Mouse (Mus musculus) G1E (cell line): ENCODE measurements around the gene Rpl37.

ENCODE experiments used
- CTCF ChIP-seq: IDR thresholded peaks from 2 replicates; pipeline ENCODE4 v1.5.1; 2012; ENCODE audit warnings: low read depth, low read length, inconsistent platforms, mixed read lengths
- POLR2AphosphoS5 ChIP-seq: IDR thresholded peaks from 2 replicates; pipeline ENCODE4 v1.6.1; 2012; ENCODE audit warnings: low read depth, low read length, inconsistent platforms; ENCODE audit not compliant: insufficient replicate concordance

DNA sequence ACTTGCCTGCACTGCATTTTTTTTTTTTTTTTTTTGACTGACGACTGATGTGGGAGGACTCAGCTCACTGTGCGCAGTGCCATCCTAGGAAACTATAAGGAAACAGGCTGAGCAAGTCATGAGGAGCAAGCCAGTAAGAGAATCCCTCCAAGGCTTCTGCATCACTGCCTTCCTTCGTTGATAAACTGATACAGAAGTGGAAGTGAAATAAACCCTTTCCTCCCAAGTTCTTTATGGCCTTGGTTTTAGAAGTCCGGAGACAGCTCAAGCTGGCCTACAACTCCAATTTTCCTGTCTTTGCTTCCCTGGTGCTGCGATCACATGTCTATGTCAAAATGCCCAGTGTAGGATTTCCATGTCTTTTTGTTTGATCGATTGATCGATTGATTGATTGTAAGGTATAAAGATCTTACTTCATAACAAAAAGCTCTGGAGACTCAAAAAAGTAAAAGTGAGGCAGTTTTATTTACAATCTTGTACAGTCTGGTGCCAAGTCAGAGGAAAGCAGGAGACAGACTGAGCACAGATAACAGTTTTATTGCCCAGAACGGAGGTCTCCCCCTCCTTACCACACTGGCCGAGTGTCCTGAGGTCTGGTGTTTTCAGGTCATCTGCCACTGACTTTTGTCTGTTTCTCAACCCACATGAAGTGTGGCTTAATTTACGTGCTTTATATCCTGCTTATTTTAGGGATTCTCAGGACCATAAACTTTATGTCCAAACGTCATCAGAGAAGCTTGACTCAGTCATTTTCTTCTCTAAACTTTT, 20.7 kb upstream of the Rpl37 start:
- no peak for TF ChIP-seq CTCF
- no peak for TF ChIP-seq POLR2AphosphoS5
